Mouse (Mus musculus) embryonic facial prominence, embryonic 13.5 days (tissue): Measurements from ENCODE around the gene Hdac1. TPM values are rescaled to one million over a fixed set of nuclear protein-coding genes. Genes with fewer than 3 reads are reported as not detected.
A peak's percentile ranks its signal among the peaks of the same experiment; 100 is the strongest.

Experiments used
- ATAC-seq: fragments of 200-750 bp; cut with Nextera tagmentation; 2 replicates; pipeline ENCODE4 v1.8.0; 2017; ENCODE audit warnings: low read depth; ENCODE audit not compliant: insufficient number of reproducible peaks, insufficient read depth, low FRiP score, low TSS enrichment
- H3K27ac ChIP-seq: fragments of 300-500 bp; sonication (generic); 2 replicates; pipeline ENCODE4 v1.5.1; 2015; ENCODE audit warnings: moderate library complexity, mild to moderate bottlenecking, inconsistent platforms
- H3K27me3 ChIP-seq: fragments of 300-500 bp; sonication (generic); 2 replicates; pipeline ENCODE4 v1.6.1; 2015; ENCODE audit warnings: mild to moderate bottlenecking, inconsistent platforms
- H3K36me3 ChIP-seq: fragments of 300-500 bp; sonication (generic); 2 replicates; pipeline ENCODE4 v1.6.1; 2015; ENCODE audit warnings: mild to moderate bottlenecking, inconsistent platforms
- H3K4me1 ChIP-seq: fragments of 300-500 bp; sonication (generic); 2 replicates; pipeline ENCODE4 v1.6.1; 2015; ENCODE audit warnings: inconsistent platforms
- H3K4me2 ChIP-seq: fragments of 300-500 bp; sonication (generic); 2 replicates; pipeline ENCODE4 v1.6.1; 2015; ENCODE audit warnings: moderate library complexity, mild to moderate bottlenecking, inconsistent platforms
- H3K4me3 ChIP-seq: fragments of 300-500 bp; sonication (generic); 2 replicates; pipeline ENCODE4 v1.5.1; 2015; ENCODE audit warnings: mild to moderate bottlenecking, inconsistent platforms
- H3K9ac ChIP-seq: fragments of 300-500 bp; sonication (generic); 2 replicates; pipeline ENCODE4 v1.6.1; 2015; ENCODE audit warnings: mild to moderate bottlenecking, inconsistent platforms
- H3K9me3 ChIP-seq: fragments of 300-500 bp; sonication (generic); 2 replicates; pipeline ENCODE4 v1.6.1; 2016; ENCODE audit warnings: inconsistent platforms
- WGBS: fragments of 180-500 bp; shearing (Covaris S2); methylation state at CpG from one replicate; pipeline ENCODE4 v1.1.7; 2015; ENCODE audit warnings: mixed read lengths; 5-methylcytosine and 5-hydroxymethylcytosine counted together
- polyA plus RNA-seq: library from polyadenylated mRNA; unstranded; fragments of >200 nt; fragmentation: Nextera tagmentation; extraction: Ambion mirVana; gene quantifications from 2 replicates; pipeline ENCODE4 v1.2.1, GENCODE M21; 2015

The Hdac1 gene
- polyA plus RNA-seq, 1 experiment from 2014 or later, result 240 TPM

- WGBS, result 59% methylated on average over 15 of the region's 15 CpGs
- Histone ChIP-seq H3K9ac (no peak overlapping the region), H3K9me3 (no peaks in the 10 kb centered on the region), H3K4me3 (no peak overlapping the region), H3K27me3 (no peaks in the 10 kb centered on the region), H3K27ac (no peak overlapping the region; the same call in 1 of the 2 replicates), H3K36me3 (no peaks in the 10 kb centered on the region), H3K4me1 (peaks cover 35% of the 10 kb centered on the region), H3K4me2 (no peak overlapping the region)
- ATAC-seq, result no peak
Observed at GRCm38 (mm10) chr4:129508834-129509600, 33.5 kb downstream of the Hdac1 start.

GRCm38 (mm10) chr4:129508237-129508515, 34.3 kb downstream of the Hdac1 start:
- Histone ChIP-seq H3K27me3 (no peaks in the 10 kb centered on the region), H3K4me3 (no peak overlapping the region), H3K9me3 (no peaks in the 10 kb centered on the region), H3K27ac (no peak overlapping the region), H3K4me2 (no peak overlapping the region), H3K36me3 (no peaks in the 10 kb centered on the region), H3K4me1 (peaks cover 37% of the 10 kb centered on the region), H3K9ac (no peak overlapping the region)
- no peak for ATAC-seq
- WGBS, result 60% methylated on average over 3 of the region's 3 CpGs

- Histone ChIP-seq H3K9ac (no peak overlapping the region), H3K4me1 (peaks cover 37% of the 10 kb centered on the region), H3K36me3 (no peaks in the 10 kb centered on the region), H3K4me3 (no peak overlapping the region), H3K4me2 (no peak overlapping the region), H3K9me3 (no peaks in the 10 kb centered on the region), H3K27ac (no peak overlapping the region), H3K27me3 (no peaks in the 10 kb centered on the region)
- ATAC-seq, result no peak
- 66% methylated on average over 9 of the region's 10 CpGs for WGBS
Observed at GRCm38 (mm10) chr4:129507434-129508236, 34.9 kb downstream of the Hdac1 start.

GRCm38 (mm10) chr4:129505511-129505910, 37.0 kb downstream of the Hdac1 start:
- no peak overlapping the region for H3K27ac ChIP-seq
- ATAC-seq, result no peak
- H3K9ac ChIP-seq, result no peak overlapping the region
- peaks cover 22% of the 10 kb centered on the region for H3K4me1 ChIP-seq
- WGBS, result 74% methylated on average over 3 of the region's 3 CpGs
- H3K36me3 ChIP-seq, result no peaks in the 10 kb centered on the region
- no peaks in the 10 kb centered on the region for H3K9me3 ChIP-seq
- H3K27me3 ChIP-seq, result no peaks in the 10 kb centered on the region
- H3K4me2 ChIP-seq, result no peak overlapping the region
- H3K4me3 ChIP-seq, result no peak overlapping the region

- WGBS, result 60% methylated on average over 11 of the region's 11 CpGs
Observed at GRCm38 (mm10) chr4:129502901-129503444, 39.5 kb downstream of the Hdac1 start.

GRCm38 (mm10) chr4:129502327-129502888, 40.1 kb downstream of the Hdac1 start:
- ATAC-seq, result no peak
- H3K9me3 ChIP-seq, result no peaks in the 10 kb centered on the region
- H3K36me3 ChIP-seq, result no peaks in the 10 kb centered on the region
- no peak overlapping the region for H3K27ac ChIP-seq
- 71% methylated on average over 9 of the region's 9 CpGs for WGBS
- H3K4me1 ChIP-seq, result peaks cover 16% of the 10 kb centered on the region
- no peaks in the 10 kb centered on the region for H3K27me3 ChIP-seq
- H3K9ac ChIP-seq, result no peak overlapping the region
- H3K4me2 ChIP-seq, result no peak overlapping the region
- H3K4me3 ChIP-seq, result no peak overlapping the region

More at GRCm38 (mm10) chr4:129502901-129503444, 39.5 kb downstream of the Hdac1 start:
- Histone ChIP-seq H3K4me1 (peaks cover 16% of the 10 kb centered on the region), H3K9ac (no peak overlapping the region), H3K27ac (no peak overlapping the region), H3K9me3 (no peaks in the 10 kb centered on the region), H3K4me2 (peak overlapping the region; percentile 5; the same call in 1 of the 2 replicates), H3K27me3 (no peaks in the 10 kb centered on the region), H3K4me3 (no peak overlapping the region), H3K36me3 (no peaks in the 10 kb centered on the region)
- ATAC-seq, result no peak

- peak overlapping the region; percentile 77 for H3K9ac ChIP-seq
- peak; percentile 75 for ATAC-seq
- peaks cover 28% of the 10 kb centered on the region for H3K4me1 ChIP-seq
- H3K27ac ChIP-seq, result peak overlapping the region; percentile 89
- no peaks in the 10 kb centered on the region for H3K36me3 ChIP-seq
- no peaks in the 10 kb centered on the region for H3K27me3 ChIP-seq
- no peaks in the 10 kb centered on the region for H3K9me3 ChIP-seq
- peak overlapping the region; percentile 64 for H3K4me3 ChIP-seq
- WGBS, result 1% methylated on average over 49 of the region's 49 CpGs
- peak overlapping the region; percentile 73 for H3K4me2 ChIP-seq
Observed at GRCm38 (mm10) chr4:129500607-129501566, 41.6 kb downstream of the Hdac1 start.

- peak overlapping the region; percentile 64 for H3K4me3 ChIP-seq
- no peaks in the 10 kb centered on the region for H3K9me3 ChIP-seq
- H3K27me3 ChIP-seq, result no peaks in the 10 kb centered on the region
- peak overlapping the region; percentile 89 for H3K27ac ChIP-seq
- no peaks in the 10 kb centered on the region for H3K36me3 ChIP-seq
- H3K4me2 ChIP-seq, result peak overlapping the region; percentile 73
- no peak for ATAC-seq
- 82% methylated on average over 8 of the region's 8 CpGs for WGBS
- H3K9ac ChIP-seq, result peak overlapping the region; percentile 77; the same call in 1 of the 2 replicates
- H3K4me1 ChIP-seq, result peaks cover 30% of the 10 kb centered on the region
Observed at GRCm38 (mm10) chr4:129500017-129500416, 42.5 kb downstream of the Hdac1 start.

- Histone ChIP-seq H3K36me3 (no peaks in the 10 kb centered on the region), H3K27ac (peak overlapping the region; percentile 89; the same call in 1 of the 2 replicates), H3K4me1 (peaks cover 30% of the 10 kb centered on the region), H3K27me3 (no peaks in the 10 kb centered on the region), H3K4me2 (no peak overlapping the region), H3K4me3 (no peak overlapping the region), H3K9me3 (no peaks in the 10 kb centered on the region), H3K9ac (no peak overlapping the region)
- WGBS, result 69% methylated on average over 3 of the region's 3 CpGs
- ATAC-seq, result no peak
Observed at GRCm38 (mm10) chr4:129498941-129499340, 43.6 kb downstream of the Hdac1 start.

- Histone ChIP-seq H3K4me2 (peak overlapping the region; percentile 37), H3K9me3 (no peaks in the 10 kb centered on the region), H3K27ac (peak overlapping the region; percentile 45; the same call in 1 of the 2 replicates), H3K9ac (peak overlapping the region; percentile 44), H3K36me3 (no peaks in the 10 kb centered on the region), H3K4me1 (peaks cover 25% of the 10 kb centered on the region), H3K4me3 (no peak overlapping the region), H3K27me3 (peaks cover 14% of the 10 kb centered on the region)
- no peak for ATAC-seq
- WGBS, result 15% methylated on average over 6 of the region's 6 CpGs
Observed at GRCm38 (mm10) chr4:129496631-129497030, 45.9 kb downstream of the Hdac1 start.
